Mouse (Mus musculus): ENCODE data around the gene Fstl4.

DNA sequence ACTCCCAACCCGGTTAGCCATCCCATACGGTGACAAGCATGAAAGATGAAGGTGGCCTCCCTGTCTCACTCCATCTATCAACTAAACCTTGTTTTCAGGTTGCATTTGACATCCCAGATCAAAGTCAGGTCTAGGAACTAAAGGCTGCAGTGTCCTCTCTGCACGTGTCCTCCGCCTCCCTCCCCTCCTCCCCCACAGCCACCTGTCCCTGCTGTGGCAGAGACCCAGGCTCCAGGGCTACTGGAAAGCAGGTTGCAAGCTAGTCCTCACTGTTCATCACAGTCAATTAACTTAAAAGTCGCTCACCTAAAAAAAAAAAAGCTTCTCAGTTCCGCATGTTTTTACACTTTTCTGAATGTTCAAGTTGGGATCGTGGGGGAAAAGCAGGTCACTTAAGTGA is 313.2 kb downstream of the Fstl4 start:
- TF ChIP-seq ZC3H11A (IDR thresholded peaks at IDR 0.05; ENCODE audit: borderline replicate concordance, low read depth, low read length) (no peak), CHD2 (IDR thresholded peaks at IDR 0.05; ENCODE audit: low read depth, low read length) (no peak), ZNF384 (IDR thresholded peaks at IDR 0.05; ENCODE audit: low read depth, low read length) (no peak), HCFC1 (IDR thresholded peaks at IDR 0.05; ENCODE audit: borderline replicate concordance, insufficient read depth, low read length) (no peak)

Measured in ES-E14 (cell line).